ENCODE assay signal across 8 mouse cellular contexts in genomic region chr7:31017104-31017901, GRCm38 (mm10). TPM values are rescaled to one million over a fixed set of nuclear protein-coding genes. Genes with fewer than 3 reads are reported as not detected.
DNase-seq lines count a peak whose midpoint lies in the region; ATAC-seq and TF ChIP-seq lines count a peak whose summit lies in the region.

No protein-coding gene starts in this region.

- no peaks in the 10 kb centered on the region for H3K9me3 ChIP-seq in hindbrain, embryonic 11.5 days (ENCODE audit: control insufficient read depth, low read length)
- no peaks in the 10 kb centered on the region for H3K9me3 ChIP-seq in hindbrain, embryonic 10.5 days
- H3K9me3 ChIP-seq in MEL (replicated peaks; ENCODE audit: insufficient read depth, low read length), result no peaks in the 10 kb centered on the region
- no peaks in the 10 kb centered on the region for H3K9me3 ChIP-seq in forebrain, embryonic 12.5 days

- TF ChIP-seq CTCF in MEL (IDR thresholded peaks at IDR 0.05 in 2 of 3, conservative IDR thresholded peaks at IDR 0.05 in 1 of 3; ENCODE audit: control insufficient read depth in 1 of 3, insufficient read depth in 1 of 3, low read depth in 2 of 3, low read length in 3 of 3, poor library complexity in 1 of 3, severe bottlenecking in 1 of 3), result no peak

- TF ChIP-seq RAD21 in MEL (IDR thresholded peaks at IDR 0.05; ENCODE audit: low read depth, low read length), result no peak

- H3K36me3 ChIP-seq in hindbrain, embryonic 11.5 days (ENCODE audit: control insufficient read depth, insufficient read depth, low read length), result no peaks in the 10 kb centered on the region
- H3K36me3 ChIP-seq in hindbrain, embryonic 10.5 days, result no peaks in the 10 kb centered on the region
- no peaks in the 10 kb centered on the region; a peak in 1 of 4 replicates for H3K36me3 ChIP-seq in MEL (ENCODE audit: control insufficient read depth in 1 of 2, insufficient read depth in 2 of 2, low read length in 2 of 2)
- H3K36me3 ChIP-seq in forebrain, embryonic 12.5 days (replicated peaks), result no peaks in the 10 kb centered on the region

- no peak overlapping the region for H3K4me2 ChIP-seq in hindbrain, embryonic 11.5 days (replicated peaks; ENCODE audit: low read depth, low read length)
- H3K4me2 ChIP-seq in forebrain, embryonic 12.5 days, result no peak overlapping the region

- H3K4me1 ChIP-seq in hindbrain, embryonic 11.5 days (replicated peaks; ENCODE audit: control insufficient read depth, insufficient read depth, low read length), result no peaks in the 10 kb centered on the region
- H3K4me1 ChIP-seq in hindbrain, embryonic 10.5 days (replicated peaks), result no peaks in the 10 kb centered on the region
- H3K4me1 ChIP-seq in MEL (ENCODE audit: control insufficient read depth in 1 of 2, insufficient read depth in 2 of 2, low read length in 2 of 2), result peaks cover 0 to 7% of the 10 kb centered on the region in 2 experiments; a peak in 2 of 4 replicates
- H3K4me1 ChIP-seq in forebrain, embryonic 12.5 days, result peaks cover 6% of the 10 kb centered on the region; the same call in 1 of the 2 replicates

- TF ChIP-seq POLR2A in MEL (IDR thresholded peaks at IDR 0.05; ENCODE audit: control insufficient read depth in 1 of 2, insufficient read depth in 1 of 2, low read depth in 1 of 2, low read length in 2 of 2, poor library complexity in 1 of 2), result no peak

- DNase-seq in hindbrain, embryonic 11.5 days (ENCODE audit: low spot score), result peak; percentile 18
- DNase-seq in hindbrain, embryonic 10.5 days (ENCODE audit: low spot score), result no peak
- DNase-seq in MEL (ENCODE audit: low read depth, low spot score), result peak; percentile 73
- DNase-seq in fibroblast of lung, adult 2 months (ENCODE audit: low read depth), result peak; percentile 36
- DNase-seq in kidney, postnatal 36 days, result peak; percentile 35 to 51
- DNase-seq in right cerebral cortex, adult 2 months (ENCODE audit: low spot score in 2 of 2), result peak; percentile 83 to 84
- DNase-seq in gastrocnemius, adult 18-20 months (ENCODE audit: low spot score), result no peak

- TF ChIP-seq EP300 in MEL (IDR thresholded peaks at IDR 0.05; ENCODE audit: low read depth in 1 of 2, low read length in 2 of 2), result peak; percentile 48 to 64

- no peak overlapping the region for H3K27ac ChIP-seq in hindbrain, embryonic 11.5 days (ENCODE audit: low read depth, low read length)
- no peak overlapping the region for H3K27ac ChIP-seq in hindbrain, embryonic 10.5 days
- H3K27ac ChIP-seq in MEL (ENCODE audit: control insufficient read depth, low read depth, low read length), result no peak overlapping the region
- no peak overlapping the region for H3K27ac ChIP-seq in forebrain, embryonic 12.5 days

- H3K27me3 ChIP-seq in hindbrain, embryonic 11.5 days (ENCODE audit: control insufficient read depth, insufficient read depth, low read length), result no peaks in the 10 kb centered on the region
- no peaks in the 10 kb centered on the region for H3K27me3 ChIP-seq in hindbrain, embryonic 10.5 days (ENCODE audit: insufficient read depth, poor library complexity, severe bottlenecking)
- no peaks in the 10 kb centered on the region; a peak in 1 of 4 replicates for H3K27me3 ChIP-seq in MEL (ENCODE audit: control insufficient read depth in 1 of 2, insufficient read depth in 2 of 2, low read length in 2 of 2)
- no peaks in the 10 kb centered on the region for H3K27me3 ChIP-seq in forebrain, embryonic 12.5 days

- no peak overlapping the region for H3K4me3 ChIP-seq in hindbrain, embryonic 11.5 days (ENCODE audit: low read depth, low read length)
- no peak overlapping the region for H3K4me3 ChIP-seq in hindbrain, embryonic 10.5 days
- H3K4me3 ChIP-seq in MEL (ENCODE audit: control insufficient read depth in 1 of 2, insufficient read depth in 1 of 2, low read depth in 2 of 2, low read length in 2 of 2), result no peak overlapping the region
- H3K4me3 ChIP-seq in forebrain, embryonic 12.5 days (replicated peaks), result no peak overlapping the region

- H3K9ac ChIP-seq in hindbrain, embryonic 11.5 days (ENCODE audit: low read depth, low read length), result no peak overlapping the region
- no peak overlapping the region for H3K9ac ChIP-seq in MEL (ENCODE audit: control insufficient read depth, low read depth, low read length, poor library complexity, severe bottlenecking)
- no peak overlapping the region for H3K9ac ChIP-seq in forebrain, embryonic 12.5 days

- no peak for ATAC-seq in hindbrain, embryonic 11.5 days (ENCODE audit: low FRiP score)
- no peak; the same call in 1 of the 2 replicates for ATAC-seq in forebrain, embryonic 12.5 days (ENCODE audit: low FRiP score)

- H3K79me2 ChIP-seq in MEL (ENCODE audit: control insufficient read depth, insufficient read depth, low read length, poor library complexity), result no peaks in the 10 kb centered on the region

- WGBS in hindbrain, embryonic 11.5 days, result 68% methylated on average over 10 of the region's 10 CpGs
- WGBS in hindbrain, embryonic 10.5 days, result 78% methylated on average over 10 of the region's 10 CpGs
- 66% methylated on average over 10 of the region's 10 CpGs for WGBS in forebrain, embryonic 12.5 days

TF ChIP-seq in MEL, 35 proteins besides CTCF, POLR2A, EP300 and RAD21:
- TF ChIP-seq TCF12 (IDR thresholded peaks at IDR 0.05; ENCODE audit: low read depth, low read length), result 0 out of 2 replicates have a peak, but pooled peaks have one; percentile 27
- TF ChIP-seq MXI1 (IDR thresholded peaks at IDR 0.05; ENCODE audit: low read depth, low read length), result 0 out of 2 replicates have a peak, but pooled peaks have one; percentile 17
- TF ChIP-seq UBTF (IDR thresholded peaks at IDR 0.05; ENCODE audit: borderline replicate concordance, insufficient read depth, low read depth, low read length), result no peak
- peak; percentile 41 for TF ChIP-seq GATA1 (IDR thresholded peaks at IDR 0.05; ENCODE audit: low read depth, low read length)
- no peak for TF ChIP-seq SIN3A (IDR thresholded peaks at IDR 0.05; ENCODE audit: low read length)
- peak; percentile 85 for TF ChIP-seq RCOR1 (IDR thresholded peaks at IDR 0.05; ENCODE audit: low read depth, low read length)

RNA-seq across cellular contexts. Expression of gene Fxyd5, which starts 25.0 kb away (rescaled TPM):
- 12.3 and 14.1 TPM in 2 replicates for polyA plus RNA-seq in hindbrain, embryonic 11.5 days (2014; fragmentation: Nextera tagmentation; extraction: Ambion mirVana)
- 11.6 and 14.7 TPM in 2 replicates for polyA plus RNA-seq in hindbrain, embryonic 10.5 days (2016; fragmentation: Nextera tagmentation; extraction: Ambion mirVana)
- total RNA-seq in MEL (2012; rRNA removed), result 38.6 and 39.4 TPM in 2 replicates
- polyA plus RNA-seq in MEL (2012; ENCODE audit: insufficient read depth in 1 of 2, insufficient read length in 2 of 2, low read depth in 1 of 2, low replicate concordance in 2 of 2, missing spikeins in 1 of 2), result 10 to 100 TPM in 1 of 2 experiments, not detected in 1; 57.5 TPM
- 10 to 100 TPM in 1 of 2 experiments, 1 to 10 TPM in 1; 7.6 to 13.4 TPM for total RNA-seq in gastrocnemius, adult 18-20 months (2021)
- 7.6 and 9.2 TPM in 2 replicates for polyA plus RNA-seq in forebrain, embryonic 12.5 days (2016; fragmentation: Nextera tagmentation; extraction: Ambion mirVana)

RNA-seq across cellular contexts. Expression of gene Fxyd7, which starts 34.0 kb away (rescaled TPM):
- 8.7 and 12.6 TPM in 2 replicates for polyA plus RNA-seq in hindbrain, embryonic 11.5 days (2014; fragmentation: Nextera tagmentation; extraction: Ambion mirVana)
- 1.4 and 7.6 TPM in 2 replicates for polyA plus RNA-seq in hindbrain, embryonic 10.5 days (2016; fragmentation: Nextera tagmentation; extraction: Ambion mirVana)
- total RNA-seq in MEL (2012; rRNA removed), result not detected in 2 replicates
- under 1 TPM in 1 of 2 experiments, not detected in 1; 0.11 TPM for polyA plus RNA-seq in MEL (2012; ENCODE audit: insufficient read depth in 1 of 2, insufficient read length in 2 of 2, low read depth in 1 of 2, low replicate concordance in 2 of 2, missing spikeins in 1 of 2)
- total RNA-seq in gastrocnemius, adult 18-20 months (2021), result 1 to 10 TPM in 1 of 2 experiments, under 1 TPM in 1; 0.94 to 1.2 TPM
- polyA plus RNA-seq in forebrain, embryonic 12.5 days (2016; fragmentation: Nextera tagmentation; extraction: Ambion mirVana), result 10.5 and 14.3 TPM in 2 replicates

RNA-seq across cellular contexts. Expression of gene Fxyd1, which starts 39.7 kb away (rescaled TPM):
- polyA plus RNA-seq in hindbrain, embryonic 11.5 days (2014; fragmentation: Nextera tagmentation; extraction: Ambion mirVana), result 15.6 and 18.1 TPM in 2 replicates
- polyA plus RNA-seq in hindbrain, embryonic 10.5 days (2016; fragmentation: Nextera tagmentation; extraction: Ambion mirVana), result 14.0 and 17.1 TPM in 2 replicates
- not detected in 2 replicates for total RNA-seq in MEL (2012; rRNA removed)
- under 1 TPM in 1 of 2 experiments, not detected in 1; 0.22 TPM for polyA plus RNA-seq in MEL (2012; ENCODE audit: insufficient read depth in 1 of 2, insufficient read length in 2 of 2, low read depth in 1 of 2, low replicate concordance in 2 of 2, missing spikeins in 1 of 2)
- total RNA-seq in gastrocnemius, adult 18-20 months (2021), result 1,000 to 10,000 TPM in 1 of 2 experiments, 100 to 1,000 TPM in 1; 983 to 1,012 TPM
- polyA plus RNA-seq in forebrain, embryonic 12.5 days (2016; fragmentation: Nextera tagmentation; extraction: Ambion mirVana), result 4.0 and 6.5 TPM in 2 replicates

RNA-seq across cellular contexts. Expression of gene Lgi4, which starts 41.8 kb away (rescaled TPM):
- polyA plus RNA-seq in hindbrain, embryonic 11.5 days (2014; fragmentation: Nextera tagmentation; extraction: Ambion mirVana), result 1.0 and 2.8 TPM in 2 replicates
- 2.3 and 6.3 TPM in 2 replicates for polyA plus RNA-seq in hindbrain, embryonic 10.5 days (2016; fragmentation: Nextera tagmentation; extraction: Ambion mirVana)
- total RNA-seq in MEL (2012; rRNA removed), result not detected in 2 replicates
- polyA plus RNA-seq in MEL (2012; ENCODE audit: insufficient read depth in 1 of 2, insufficient read length in 2 of 2, low read depth in 1 of 2, low replicate concordance in 2 of 2, missing spikeins in 1 of 2), result not detected
- 1 to 10 TPM; 1.7 to 3.5 TPM for total RNA-seq in gastrocnemius, adult 18-20 months (2021)
- polyA plus RNA-seq in forebrain, embryonic 12.5 days (2016; fragmentation: Nextera tagmentation; extraction: Ambion mirVana), result 0.29 and 0.37 TPM in 2 replicates

RNA-seq across cellular contexts. Expression of gene Fam187b, which starts 43.7 kb away (rescaled TPM):
- polyA plus RNA-seq in hindbrain, embryonic 11.5 days (2014; fragmentation: Nextera tagmentation; extraction: Ambion mirVana), result 0.59 and 1.1 TPM in 2 replicates
- polyA plus RNA-seq in hindbrain, embryonic 10.5 days (2016; fragmentation: Nextera tagmentation; extraction: Ambion mirVana), result 1.4 and 2.0 TPM in 2 replicates
- not detected in 2 replicates for total RNA-seq in MEL (2012; rRNA removed)
- polyA plus RNA-seq in MEL (2012; ENCODE audit: insufficient read depth in 1 of 2, insufficient read length in 2 of 2, low read depth in 1 of 2, low replicate concordance in 2 of 2, missing spikeins in 1 of 2), result not detected
- not detected for total RNA-seq in gastrocnemius, adult 18-20 months (2021)
- 0.82 and 1.2 TPM in 2 replicates for polyA plus RNA-seq in forebrain, embryonic 12.5 days (2016; fragmentation: Nextera tagmentation; extraction: Ambion mirVana)

Comparison
In these comparisons a context has a peak if more than half of its experiments do, and no peak if none do; other contexts are left out.
1. DNase-seq: peak in hindbrain, embryonic 11.5 days (single experiment), MEL (single experiment), fibroblast of lung, adult 2 months (single experiment), kidney, postnatal 36 days (2 of 2) and right cerebral cortex, adult 2 months (2 of 2); none in hindbrain, embryonic 10.5 days (single experiment) and gastrocnemius, adult 18-20 months (single experiment).